Mouse (Mus musculus): ENCODE measurements at regions not wholly inside any gene's neighbourhood (a gene's known extent, or its start where the extent isn't known, plus 50 kb on each side); places are given as distances from the start of the nearest gene placed in this dataset.

DNA sequence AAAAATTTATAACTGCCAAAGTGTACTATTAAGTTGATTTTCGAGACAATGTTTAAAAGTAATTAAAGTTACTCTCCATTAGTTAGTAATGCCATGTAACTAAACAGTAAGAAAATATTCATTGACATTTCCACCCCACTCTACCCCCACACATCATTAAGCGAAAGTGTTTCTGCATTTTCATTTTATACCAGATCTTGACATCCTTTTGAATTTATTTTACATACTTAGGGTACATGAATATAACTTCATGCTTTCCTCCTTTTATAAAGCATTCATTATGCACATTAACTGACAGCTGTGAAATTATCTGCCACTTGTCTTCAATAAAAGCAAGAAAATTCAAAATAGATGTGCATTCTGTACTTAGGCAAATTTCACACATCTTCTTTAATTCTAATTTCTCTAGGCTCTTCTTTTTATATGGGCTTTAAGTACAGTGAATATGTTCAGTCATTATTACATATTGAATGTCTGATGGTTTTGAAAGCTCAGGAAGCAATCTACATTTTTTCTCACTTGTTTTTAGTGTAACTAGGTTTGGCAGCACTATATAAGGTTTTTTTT, 526.5 kb downstream of the Epha5 start:
- no peaks in the 10 kb centered on the region for H3K9me3 ChIP-seq
- WGBS, result 69% methylated on average over 2 of the region's 2 CpGs
- no peak overlapping the region for H3K4me2 ChIP-seq
- H3K36me3 ChIP-seq, result no peaks in the 10 kb centered on the region
- H3K9ac ChIP-seq, result no peak overlapping the region
- H3K27ac ChIP-seq (replicated peaks), result no peak overlapping the region
- no peak overlapping the region for H3K4me3 ChIP-seq
- no peaks in the 10 kb centered on the region for H3K4me1 ChIP-seq (replicated peaks)
- no peak for ATAC-seq (ENCODE audit: low FRiP score, low read depth)
- no peaks in the 10 kb centered on the region for H3K27me3 ChIP-seq

DNA sequence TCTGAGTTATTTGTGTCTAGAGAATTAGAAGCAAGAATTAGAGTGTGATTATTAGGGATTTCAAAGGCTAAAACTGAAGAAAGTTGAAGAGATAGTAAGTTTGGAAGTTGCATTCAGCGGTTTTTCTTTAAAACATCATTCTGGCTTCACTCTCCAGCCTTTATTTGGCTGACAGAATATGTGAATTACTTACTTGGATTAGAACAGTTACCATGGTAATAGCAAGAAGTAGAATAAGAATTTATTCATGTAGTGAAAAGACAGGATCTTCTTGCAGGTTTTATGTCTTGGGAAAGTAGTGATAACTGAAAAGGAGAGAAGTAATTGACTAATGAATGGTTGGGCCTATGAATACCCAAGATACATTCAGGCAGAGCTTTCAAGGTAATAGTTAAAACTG, 517.1 kb upstream of the Tecrl start:
- no peak overlapping the region for H3K4me3 ChIP-seq
- no peak for ATAC-seq (ENCODE audit: low FRiP score, low read depth)

GRCm38 (mm10) chr5:83868359-83868758, 513.4 kb upstream of the Tecrl start:
- no peak overlapping the region for H3K9ac ChIP-seq
- no peaks in the 10 kb centered on the region for H3K36me3 ChIP-seq
- no peaks in the 10 kb centered on the region for H3K27me3 ChIP-seq
- no peak overlapping the region for H3K4me3 ChIP-seq
- no peaks in the 10 kb centered on the region for H3K9me3 ChIP-seq
- 0 out of 2 replicates have a peak overlapping the region, but pooled peaks have one; percentile 22 for H3K27ac ChIP-seq (replicated peaks)
- no peaks in the 10 kb centered on the region for H3K4me1 ChIP-seq (replicated peaks)
- no peak overlapping the region for H3K4me2 ChIP-seq
- no peak for ATAC-seq (ENCODE audit: low FRiP score, low read depth)
- 58% methylated on average over 4 of the region's 4 CpGs for WGBS

More for the DNA sequence above, 517.1 kb upstream of the Tecrl start:
- Histone ChIP-seq H3K27me3 (no peaks in the 10 kb centered on the region), H3K9ac (no peak overlapping the region), H3K36me3 (no peaks in the 10 kb centered on the region), H3K4me1 (replicated peaks) (no peaks in the 10 kb centered on the region), H3K9me3 (no peaks in the 10 kb centered on the region), H3K27ac (replicated peaks) (no peak overlapping the region), H3K4me2 (no peak overlapping the region)
- 34% methylated on average over 1 of the region's 1 CpGs for WGBS

GRCm38 (mm10) chr5:83861674-83862073, 506.7 kb upstream of the Tecrl start:
- Histone ChIP-seq H3K27ac (replicated peaks) (no peak overlapping the region), H3K4me1 (replicated peaks) (no peaks in the 10 kb centered on the region), H3K9me3 (no peaks in the 10 kb centered on the region), H3K4me3 (no peak overlapping the region), H3K36me3 (no peaks in the 10 kb centered on the region), H3K27me3 (no peaks in the 10 kb centered on the region), H3K4me2 (no peak overlapping the region), H3K9ac (no peak overlapping the region)
- no peak for ATAC-seq (ENCODE audit: low FRiP score, low read depth)

GRCm38 (mm10) chr5:83852022-83852421, 497.0 kb upstream of the Tecrl start:
- Histone ChIP-seq H3K27ac (replicated peaks) (no peak overlapping the region), H3K4me1 (replicated peaks) (no peaks in the 10 kb centered on the region), H3K9me3 (no peaks in the 10 kb centered on the region), H3K4me2 (no peak overlapping the region), H3K27me3 (no peaks in the 10 kb centered on the region), H3K36me3 (no peaks in the 10 kb centered on the region), H3K4me3 (no peak overlapping the region), H3K9ac (no peak overlapping the region)
- ATAC-seq (ENCODE audit: low FRiP score, low read depth), result no peak
- WGBS, result 82% methylated on average over 4 of the region's 4 CpGs

DNA sequence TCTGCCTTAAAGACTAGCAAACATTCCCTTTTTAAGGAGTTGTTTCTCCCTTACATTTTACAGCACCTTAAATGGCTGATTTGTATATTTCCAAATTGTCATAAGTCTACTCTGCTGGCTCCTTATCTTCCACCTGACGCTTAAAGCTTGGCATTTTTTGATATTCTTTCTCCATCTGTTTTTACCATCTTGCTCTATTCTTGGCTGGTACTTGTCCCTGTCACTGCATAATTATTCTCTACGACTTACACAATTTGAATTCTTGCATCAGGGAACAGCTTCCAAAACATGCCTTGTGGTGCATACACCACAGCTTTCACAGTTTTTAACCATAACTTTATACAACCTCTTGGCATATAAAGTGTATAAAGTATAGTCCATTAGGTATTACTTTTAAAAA, 471.6 kb upstream of the Tecrl start:
- Histone ChIP-seq H3K27me3 (no peaks in the 10 kb centered on the region), H3K4me1 (replicated peaks) (no peaks in the 10 kb centered on the region), H3K36me3 (no peaks in the 10 kb centered on the region), H3K27ac (replicated peaks) (no peak overlapping the region), H3K4me2 (no peak overlapping the region), H3K9me3 (no peaks in the 10 kb centered on the region), H3K9ac (no peak overlapping the region), H3K4me3 (no peak overlapping the region)
- no peak for ATAC-seq (ENCODE audit: low FRiP score, low read depth)
- 92% methylated on average over 2 of the region's 2 CpGs for WGBS

DNA sequence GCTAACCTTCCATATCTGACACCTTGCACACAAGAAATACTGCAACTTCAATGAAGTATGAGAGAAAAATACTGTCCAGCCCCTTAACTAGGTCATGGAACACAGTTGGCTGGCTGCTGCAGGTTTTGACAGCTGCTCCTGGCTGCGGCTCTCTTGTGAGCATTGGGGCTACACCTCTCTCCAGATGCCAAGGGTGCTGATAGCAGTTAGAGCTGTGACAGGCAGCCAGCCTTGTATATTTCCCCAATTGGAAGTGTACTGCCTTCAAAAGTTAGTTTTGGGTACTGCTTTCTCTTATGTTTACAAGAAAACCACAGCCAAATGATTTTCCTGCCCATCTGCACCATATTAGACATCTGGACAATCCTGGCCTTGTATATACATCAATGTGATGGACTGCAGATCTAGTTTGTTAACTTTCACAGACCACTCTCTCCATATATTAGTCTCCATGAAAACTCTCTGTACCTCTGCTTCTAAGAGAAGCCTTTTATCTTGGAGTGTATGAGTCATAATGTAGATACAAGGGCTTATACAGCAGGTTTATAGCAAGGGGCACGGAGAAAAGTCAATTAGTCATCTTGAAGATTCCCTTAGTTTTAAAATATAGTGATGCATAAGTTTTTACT, 470.0 kb upstream of the Tecrl start:
- no peak overlapping the region for H3K27ac ChIP-seq (replicated peaks)
- ATAC-seq (ENCODE audit: low FRiP score, low read depth), result no peak
- H3K36me3 ChIP-seq, result no peaks in the 10 kb centered on the region
- no peaks in the 10 kb centered on the region for H3K9me3 ChIP-seq
- H3K4me3 ChIP-seq, result no peak overlapping the region
- no peak overlapping the region for H3K9ac ChIP-seq
- no peaks in the 10 kb centered on the region for H3K27me3 ChIP-seq
- WGBS, result 78% methylated on average over 2 of the region's 2 CpGs
- H3K4me2 ChIP-seq, result no peak overlapping the region
- H3K4me1 ChIP-seq (replicated peaks), result no peaks in the 10 kb centered on the region

DNA sequence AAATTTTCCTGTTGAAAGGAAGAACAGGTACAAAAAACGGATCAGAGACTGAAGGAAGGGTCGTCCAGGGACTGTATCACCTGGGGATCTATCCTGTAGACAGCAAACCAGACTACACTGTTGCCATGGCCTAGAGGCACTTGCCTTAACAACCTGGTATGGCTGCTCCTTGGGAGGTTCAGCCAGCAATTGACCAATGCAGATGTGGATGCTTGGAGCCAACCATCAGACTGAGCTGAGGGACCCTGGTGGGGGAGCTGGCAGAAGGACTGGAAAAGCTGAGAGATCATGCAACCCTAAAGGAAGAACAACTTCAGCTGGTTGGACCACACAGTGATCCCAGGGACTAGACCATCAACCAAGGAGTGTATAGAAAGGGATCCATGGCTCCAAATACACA, 456.3 kb upstream of the Tecrl start:
- H3K27me3 ChIP-seq, result no peaks in the 10 kb centered on the region
- H3K4me3 ChIP-seq, result no peak overlapping the region
- no peaks in the 10 kb centered on the region for H3K36me3 ChIP-seq
- no peaks in the 10 kb centered on the region for H3K9me3 ChIP-seq
- ATAC-seq (ENCODE audit: low FRiP score, low read depth), result no peak
- WGBS, result 68% methylated on average over 2 of the region's 2 CpGs
- H3K4me2 ChIP-seq, result no peak overlapping the region
- H3K9ac ChIP-seq, result no peak overlapping the region
- H3K27ac ChIP-seq (replicated peaks), result no peak overlapping the region
- H3K4me1 ChIP-seq (replicated peaks), result no peaks in the 10 kb centered on the region

GRCm38 (mm10) chr5:83800028-83800427, 445.0 kb upstream of the Tecrl start:
- Histone ChIP-seq H3K27me3 (no peaks in the 10 kb centered on the region), H3K4me1 (replicated peaks) (no peaks in the 10 kb centered on the region), H3K9me3 (no peaks in the 10 kb centered on the region), H3K9ac (no peak overlapping the region), H3K27ac (replicated peaks) (no peak overlapping the region), H3K4me2 (no peak overlapping the region), H3K4me3 (no peak overlapping the region), H3K36me3 (no peaks in the 10 kb centered on the region)
- WGBS, result 64% methylated on average over 3 of the region's 3 CpGs
- ATAC-seq (ENCODE audit: low FRiP score, low read depth), result no peak

DNA sequence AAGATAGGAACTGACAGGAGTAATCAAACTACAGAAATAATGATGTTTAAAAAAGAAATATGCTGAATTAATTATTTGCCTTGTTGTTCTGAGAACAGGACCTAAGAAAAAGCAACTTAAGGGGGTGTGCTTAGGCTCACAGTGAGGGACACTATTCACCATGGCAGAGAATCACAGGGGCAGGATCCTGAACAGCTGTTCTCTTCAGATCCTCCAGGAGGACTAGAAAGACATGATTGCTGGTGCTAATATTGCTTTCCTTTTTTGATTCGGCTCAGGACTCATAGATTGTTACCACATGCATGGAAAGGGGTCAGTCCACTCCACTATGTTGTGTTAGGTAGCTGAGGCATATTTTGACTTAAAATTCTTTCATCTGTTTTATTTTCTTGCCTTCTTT, 425.4 kb upstream of the Tecrl start:
- no peak overlapping the region for H3K4me3 ChIP-seq
- 24% methylated on average over 1 of the region's 1 CpGs for whole genome bisulfite sequencing
- no peak for ATAC-seq (ENCODE audit: low FRiP score, low read depth)

DNA sequence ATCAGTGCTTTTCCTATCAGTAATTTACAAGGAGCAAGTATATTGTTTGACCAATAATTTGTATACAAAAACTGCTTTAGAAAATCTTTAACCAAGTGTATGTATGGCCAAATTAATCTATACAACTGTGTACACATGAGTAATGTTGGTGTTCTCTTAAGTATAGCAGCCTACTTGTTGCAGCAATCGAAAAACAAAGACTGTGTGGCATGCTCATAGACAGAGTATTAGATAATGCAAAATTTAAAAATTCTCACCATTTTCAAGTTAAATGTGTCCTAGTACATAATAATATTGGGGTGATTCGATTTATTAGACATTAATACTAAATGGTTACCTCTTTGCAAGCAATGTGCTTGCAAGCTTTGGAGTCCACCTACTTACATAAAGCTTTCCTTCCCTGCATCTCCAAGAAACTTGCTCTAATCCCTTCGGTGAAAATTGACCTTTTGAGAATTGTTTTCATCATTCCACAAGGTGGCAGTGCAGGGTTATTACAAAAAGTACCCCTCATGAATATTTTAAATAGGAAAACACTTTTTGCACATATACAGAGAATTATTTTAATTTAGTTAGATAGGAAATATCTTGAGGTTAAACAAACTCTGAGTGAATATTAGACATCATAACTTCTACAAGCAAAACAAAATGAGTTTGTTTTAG, 423.4 kb upstream of the Tecrl start:
- H3K4me3 ChIP-seq, result no peak overlapping the region
- H3K4me2 ChIP-seq, result no peak overlapping the region
- no peaks in the 10 kb centered on the region for H3K9me3 ChIP-seq
- H3K9ac ChIP-seq, result no peak overlapping the region
- WGBS, result 31% methylated on average over 3 of the region's 3 CpGs
- H3K4me1 ChIP-seq (replicated peaks), result no peaks in the 10 kb centered on the region
- no peak overlapping the region for H3K27ac ChIP-seq (replicated peaks)
- no peaks in the 10 kb centered on the region for H3K36me3 ChIP-seq
- no peaks in the 10 kb centered on the region for H3K27me3 ChIP-seq
- ATAC-seq (ENCODE audit: low FRiP score, low read depth), result no peak

More for the DNA sequence above, 425.4 kb upstream of the Tecrl start:
- H3K4me2 ChIP-seq, result no peak overlapping the region
- H3K9ac ChIP-seq, result no peak overlapping the region
- no peaks in the 10 kb centered on the region for H3K9me3 ChIP-seq
- H3K36me3 ChIP-seq, result no peaks in the 10 kb centered on the region
- H3K27ac ChIP-seq (replicated peaks), result no peak overlapping the region
- H3K4me1 ChIP-seq (replicated peaks), result no peaks in the 10 kb centered on the region
- no peaks in the 10 kb centered on the region for H3K27me3 ChIP-seq

DNA sequence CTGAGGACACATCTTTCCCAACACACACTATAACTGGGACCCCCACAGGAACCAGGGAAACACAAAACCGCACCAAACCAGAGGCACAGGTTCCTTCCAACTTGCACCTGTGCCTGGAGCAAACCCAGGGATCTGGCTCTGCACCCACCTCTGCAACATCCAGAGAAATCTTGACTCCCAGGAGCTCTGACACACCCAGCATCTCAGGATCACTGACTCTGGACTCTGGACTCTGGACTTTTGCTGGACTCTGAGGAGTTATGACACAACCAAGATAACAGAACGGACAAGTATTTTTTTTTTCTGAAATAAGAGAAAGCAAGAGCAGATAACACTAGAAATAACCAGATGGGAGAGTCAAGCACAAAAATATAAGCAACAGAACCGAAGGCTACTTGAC, 386.9 kb upstream of the Tecrl start:
- ATAC-seq (ENCODE audit: low FRiP score, low read depth), result no peak
- 95% methylated on average over 3 of the region's 3 CpGs for WGBS

More for the DNA sequence above, 386.9 kb upstream of the Tecrl start:
- Histone ChIP-seq H3K9ac (no peak overlapping the region), H3K27me3 (no peaks in the 10 kb centered on the region), H3K4me3 (no peak overlapping the region), H3K4me2 (no peak overlapping the region), H3K9me3 (no peaks in the 10 kb centered on the region), H3K27ac (replicated peaks) (no peak overlapping the region), H3K4me1 (replicated peaks) (no peaks in the 10 kb centered on the region), H3K36me3 (no peaks in the 10 kb centered on the region)

Data from hindbrain, embryonic 15.5 days (tissue).